Mouse (Mus musculus) ZHBTc4 (cell line): Measurements from ENCODE around the gene Mast4.

Source experiments
- DNase-seq: peaks from one replicate; pipeline ENCODE4 v3.0.0-alpha.2; 2011; ENCODE audit warnings: low read depth, low spot score

The Mast4 gene

DNA sequence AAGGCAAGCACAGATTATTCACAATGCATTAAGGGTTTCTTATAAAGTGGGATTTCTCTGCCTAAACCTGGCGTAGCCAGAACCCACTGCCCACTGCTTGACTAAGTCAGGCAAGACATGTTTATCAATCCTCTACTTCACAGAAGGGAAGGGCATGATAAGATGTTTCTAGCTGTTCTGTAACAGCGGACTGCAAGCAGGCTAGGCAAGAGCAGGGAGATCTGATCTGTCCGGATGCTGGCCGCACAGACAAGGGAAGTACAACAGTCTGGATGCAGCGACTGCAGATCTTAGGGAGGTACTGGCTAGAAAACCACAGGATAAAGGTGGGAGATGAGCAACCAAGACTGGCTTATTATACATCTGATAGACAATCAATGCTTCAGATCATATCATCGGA, 519.1 kb downstream of the Mast4 start:
- DNase-seq = no peak

- peak; percentile 63 for DNase-seq
Observed at GRCm38 (mm10) chr13:102811129-102811832, 523.0 kb downstream of the Mast4 start.

GRCm38 (mm10) chr13:102806652-102807051, 527.6 kb downstream of the Mast4 start:
- no peak for DNase-seq

GRCm38 (mm10) chr13:102805190-102805589, 529.1 kb downstream of the Mast4 start:
- DNase-seq = no peak

- no peak for DNase-seq
Observed at GRCm38 (mm10) chr13:102803206-102803605, 531.1 kb downstream of the Mast4 start.

DNA sequence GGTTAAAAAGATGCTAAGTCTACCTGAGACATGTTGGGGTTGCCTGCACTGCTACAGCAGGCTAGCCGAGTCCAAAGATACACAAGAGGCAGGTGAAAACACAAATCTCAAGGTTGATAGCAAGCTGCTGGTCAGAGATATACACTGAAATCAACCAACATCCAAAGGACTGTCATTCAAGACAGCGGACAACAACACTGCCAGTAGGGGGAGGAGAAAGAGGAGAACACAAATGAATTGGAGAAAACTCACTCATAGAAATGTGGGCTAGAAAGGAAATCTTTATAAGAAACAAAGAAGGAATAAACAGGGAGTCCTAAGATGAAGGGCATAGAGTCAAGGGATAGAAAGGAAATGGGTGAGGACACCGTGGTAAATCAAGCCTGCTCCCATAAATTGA, 542.1 kb downstream of the Mast4 start:
- no peak for DNase-seq

GRCm38 (mm10) chr13:102790601-102791155, 543.6 kb downstream of the Mast4 start:
- no peak for DNase-seq

DNA sequence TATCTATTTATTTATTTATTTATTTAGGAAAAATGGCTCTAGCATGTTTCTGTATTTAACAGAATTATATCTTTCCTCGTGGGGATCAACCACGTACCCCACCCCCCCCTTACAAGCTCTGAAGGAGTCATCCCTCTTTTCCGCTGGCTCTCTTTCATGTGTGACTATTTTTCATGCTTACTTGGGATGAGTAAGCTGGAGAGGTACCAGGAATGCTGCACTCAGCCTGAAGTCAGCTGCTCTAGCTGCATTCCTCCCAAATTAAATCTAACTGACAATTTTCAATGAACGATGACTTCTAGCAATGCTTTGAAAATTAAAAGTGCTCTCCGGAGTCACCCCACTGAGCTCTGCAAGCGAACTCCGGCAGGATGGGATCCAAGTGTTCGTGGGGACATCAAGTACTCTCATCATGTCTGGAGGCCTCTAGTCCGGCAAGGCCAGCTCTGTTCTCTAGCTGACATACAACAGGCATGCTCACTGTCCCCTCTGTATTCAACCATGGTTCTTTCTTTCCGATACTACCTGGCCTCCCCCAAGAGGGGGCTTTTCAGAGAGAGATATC, 547.5 kb downstream of the Mast4 start:
- no peak for DNase-seq

GRCm38 (mm10) chr13:102783531-102784310, 550.6 kb downstream of the Mast4 start:
- no peak for DNase-seq

DNA sequence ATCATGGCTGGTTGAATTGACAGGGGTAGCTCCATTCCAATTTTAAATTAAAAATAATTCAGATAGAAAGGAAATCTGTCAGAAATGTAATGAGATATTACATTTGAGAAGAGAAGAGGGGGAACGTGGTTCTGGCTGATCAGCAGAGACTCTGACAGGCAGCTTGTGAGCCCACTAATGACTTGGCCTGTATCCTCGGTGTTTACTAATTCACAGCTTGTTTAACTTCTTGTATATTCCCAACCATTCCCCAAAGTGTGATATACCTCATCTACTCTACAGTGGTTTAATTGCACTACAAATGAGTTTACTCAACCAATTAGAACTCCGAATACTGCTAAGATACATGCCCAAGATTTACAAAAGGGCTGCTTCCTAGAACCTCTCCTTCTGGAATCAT, 555.0 kb downstream of the Mast4 start:
- no peak for DNase-seq

DNA sequence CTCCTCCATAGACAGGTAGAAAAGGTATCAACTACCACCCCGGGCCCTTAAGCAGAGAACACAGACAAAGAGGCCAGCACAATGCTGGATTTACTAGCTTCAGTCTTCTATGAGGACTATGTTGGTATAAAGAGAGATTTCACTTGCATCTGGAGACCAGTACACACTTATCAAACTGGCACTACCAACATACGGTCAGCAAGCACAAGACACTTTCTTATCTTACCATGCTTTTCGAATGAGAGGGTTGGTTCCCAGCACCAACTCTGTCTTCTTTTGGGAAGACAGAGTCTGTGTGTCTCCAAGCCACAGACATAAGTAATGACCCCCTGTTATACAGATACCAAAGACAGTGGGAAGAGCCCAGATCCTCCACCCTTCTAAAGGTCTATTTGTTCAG, 555.4 kb downstream of the Mast4 start:
- no peak for DNase-seq

- no peak for DNase-seq
Observed at GRCm38 (mm10) chr13:102775506-102775905, 558.8 kb downstream of the Mast4 start.

GRCm38 (mm10) chr13:102774786-102775201, 559.5 kb downstream of the Mast4 start:
- peak; percentile 17 for DNase-seq

DNA sequence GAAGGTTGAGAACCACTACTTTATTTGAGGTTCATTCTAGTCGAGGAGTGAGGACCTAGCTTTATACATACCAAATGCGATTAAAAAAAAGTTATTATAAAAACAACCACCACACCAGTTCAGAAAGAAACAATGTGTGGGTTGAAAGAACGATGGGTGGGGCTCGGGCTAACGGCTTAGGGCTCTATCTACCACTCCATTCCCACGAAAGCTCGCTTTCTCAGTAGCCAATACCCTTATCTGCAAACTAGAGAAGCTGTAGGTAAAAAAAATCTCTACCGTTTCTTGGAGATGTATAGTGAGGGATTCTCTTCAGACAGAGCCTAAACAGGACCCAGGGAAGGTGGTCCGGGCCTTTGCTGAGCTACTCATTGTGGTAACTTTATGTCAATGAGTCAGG, 561.1 kb downstream of the Mast4 start:
- DNase-seq = no peak

- peak; percentile 76 for DNase-seq
Observed at GRCm38 (mm10) chr13:102770194-102770593, 564.1 kb downstream of the Mast4 start.

- DNase-seq = no peak
Observed at GRCm38 (mm10) chr13:102768512-102768911, 565.8 kb downstream of the Mast4 start.

DNA sequence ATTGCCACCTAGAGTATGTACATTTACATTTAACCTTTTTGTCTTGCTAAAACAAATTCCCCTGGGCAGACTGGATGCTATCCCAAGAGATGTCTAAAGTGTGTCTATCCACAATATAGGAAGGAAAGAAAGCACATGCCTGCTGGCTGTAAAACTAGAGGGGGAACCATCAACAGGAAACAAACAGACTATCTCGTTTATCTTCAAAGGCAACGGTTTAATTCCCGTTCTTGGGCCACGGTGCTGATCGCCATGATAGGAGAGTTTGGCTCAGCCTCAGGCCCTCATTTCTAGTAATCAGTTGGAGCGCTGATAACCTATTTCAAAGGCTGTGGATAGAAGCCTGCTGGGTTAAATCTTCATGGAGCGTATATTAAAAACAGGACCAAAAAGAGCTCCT, 567.2 kb downstream of the Mast4 start:
- DNase-seq = no peak

GRCm38 (mm10) chr13:102765216-102765615, 569.1 kb downstream of the Mast4 start:
- DNase-seq = no peak

- DNase-seq = no peak
Observed at GRCm38 (mm10) chr13:102764218-102764617, 570.1 kb downstream of the Mast4 start.

DNA sequence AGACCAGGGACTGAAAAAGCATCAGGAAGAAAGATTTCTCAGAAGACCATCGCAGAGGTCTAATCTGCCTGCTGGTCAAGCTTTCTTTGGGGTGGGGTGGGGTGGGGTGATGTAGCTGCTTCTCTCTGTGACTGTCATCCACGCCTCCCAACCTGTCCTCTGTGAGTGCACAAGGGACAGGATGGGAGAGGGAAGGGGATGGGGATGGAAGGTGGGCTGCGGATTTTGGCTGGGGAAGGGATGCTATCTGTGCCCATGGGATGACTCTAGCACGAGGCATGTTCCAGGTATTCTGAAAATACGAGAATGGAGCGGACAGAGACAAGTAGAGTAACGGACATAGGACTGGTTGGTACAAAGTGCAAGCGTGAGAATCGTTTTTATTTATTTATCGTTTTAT, 572.1 kb downstream of the Mast4 start:
- DNase-seq = no peak

GRCm38 (mm10) chr13:102761410-102761809, 572.9 kb downstream of the Mast4 start:
- no peak for DNase-seq

GRCm38 (mm10) chr13:102758021-102758420, 576.3 kb downstream of the Mast4 start:
- DNase-seq = no peak
